Mouse (Mus musculus) embryonic fibroblast, embryonic 13.5 days (primary cell): ENCODE data around the gene Pnkd. TPM values are rescaled to one million over a fixed set of nuclear protein-coding genes. Genes with fewer than 3 reads are reported as not detected.
A peak's percentile ranks its signal among the peaks of the same experiment; 100 is the strongest.
"Not testable (repeated sequence)": the region's sequence is repeated elsewhere in the genome, so short reads cannot be mapped to it uniquely, and the experiment has no call there.

Experiments used
- H3K27ac ChIP-seq: 2 replicates; pipeline ENCODE4 v1.5.1; 2012; ENCODE audit warnings: low read length, control low read depth, inconsistent platforms; ENCODE audit not compliant: insufficient read depth
- H3K4me1 ChIP-seq: 2 replicates; pipeline ENCODE4 v1.6.1; 2011; ENCODE audit warnings: low read length; ENCODE audit not compliant: control insufficient read depth, insufficient read depth
- H3K4me3 ChIP-seq: 2 replicates; pipeline ENCODE4 v1.5.1; 2011; ENCODE audit warnings: mild to moderate bottlenecking, control low read depth, low read length; ENCODE audit not compliant: insufficient read depth
- CTCF ChIP-seq: IDR thresholded peaks from 2 replicates; pipeline ENCODE4 v1.5.1; 2011; ENCODE audit warnings: mild to moderate bottlenecking, control low read depth, low read length, moderate library complexity, borderline replicate concordance; ENCODE audit not compliant: insufficient read depth
- POLR2A ChIP-seq: IDR thresholded peaks from 2 replicates; pipeline ENCODE4 v1.6.1; 2011; ENCODE audit warnings: low read depth, mild to moderate bottlenecking, control low read depth, low read length, moderate library complexity
- polyA plus RNA-seq: library from polyadenylated mRNA; stranded (reverse); fragments of >200 nt; gene quantifications from 2 replicates; pipeline ENCODE4 v1.2.4, GENCODE M21; 2011; ENCODE audit warnings: low read depth; ENCODE audit not compliant: missing spikeins, insufficient read length

Pnkd gene
- polyA plus RNA-seq, 1 experiment = 21.5 TPM

DNA sequence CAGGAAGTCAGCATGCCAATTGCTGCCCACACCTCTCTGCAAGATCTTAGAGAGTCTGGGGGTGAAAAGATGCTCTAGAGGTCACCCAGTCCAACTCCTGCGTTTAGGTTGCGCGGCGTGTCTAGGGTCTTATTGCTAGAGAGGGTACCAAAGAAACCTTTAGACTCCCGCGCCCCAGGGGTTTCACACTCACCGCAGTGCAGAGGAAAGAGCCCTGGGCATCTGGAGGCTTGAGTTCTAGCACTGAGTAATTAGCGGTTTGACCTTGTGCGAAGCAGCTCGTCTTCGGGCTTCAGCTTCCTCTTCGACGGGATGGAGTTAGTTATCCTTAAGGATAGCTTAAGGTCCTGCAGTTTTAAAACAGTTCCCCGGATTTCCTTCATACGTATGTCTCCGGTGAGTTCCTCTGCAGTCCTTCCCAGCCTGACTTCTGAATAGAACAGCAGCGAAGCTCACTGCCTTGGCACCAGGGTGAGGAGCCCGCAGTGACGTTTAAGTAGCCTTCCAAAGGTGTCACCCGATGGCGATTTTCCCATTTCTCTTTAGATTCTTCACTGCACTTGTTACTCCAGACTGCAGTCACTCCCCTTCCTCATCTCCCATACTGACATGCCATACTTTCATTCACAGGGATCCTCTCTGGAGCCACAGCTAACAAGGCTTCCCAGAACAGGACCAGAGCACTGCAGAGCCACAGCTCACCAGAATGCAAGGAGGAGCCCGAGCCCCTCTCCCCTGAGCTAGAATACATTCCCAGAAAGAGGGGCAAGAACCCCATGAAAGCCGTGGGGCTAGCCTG lies 681 bp downstream of the Pnkd start:
- Histone ChIP-seq H3K4me1 (peaks cover 4% of the 10 kb centered on the region), H3K27ac (no peak overlapping the region), H3K4me3 (peak overlapping the region; percentile 94)
- no peak for TF ChIP-seq CTCF
- no peak for TF ChIP-seq POLR2A

DNA sequence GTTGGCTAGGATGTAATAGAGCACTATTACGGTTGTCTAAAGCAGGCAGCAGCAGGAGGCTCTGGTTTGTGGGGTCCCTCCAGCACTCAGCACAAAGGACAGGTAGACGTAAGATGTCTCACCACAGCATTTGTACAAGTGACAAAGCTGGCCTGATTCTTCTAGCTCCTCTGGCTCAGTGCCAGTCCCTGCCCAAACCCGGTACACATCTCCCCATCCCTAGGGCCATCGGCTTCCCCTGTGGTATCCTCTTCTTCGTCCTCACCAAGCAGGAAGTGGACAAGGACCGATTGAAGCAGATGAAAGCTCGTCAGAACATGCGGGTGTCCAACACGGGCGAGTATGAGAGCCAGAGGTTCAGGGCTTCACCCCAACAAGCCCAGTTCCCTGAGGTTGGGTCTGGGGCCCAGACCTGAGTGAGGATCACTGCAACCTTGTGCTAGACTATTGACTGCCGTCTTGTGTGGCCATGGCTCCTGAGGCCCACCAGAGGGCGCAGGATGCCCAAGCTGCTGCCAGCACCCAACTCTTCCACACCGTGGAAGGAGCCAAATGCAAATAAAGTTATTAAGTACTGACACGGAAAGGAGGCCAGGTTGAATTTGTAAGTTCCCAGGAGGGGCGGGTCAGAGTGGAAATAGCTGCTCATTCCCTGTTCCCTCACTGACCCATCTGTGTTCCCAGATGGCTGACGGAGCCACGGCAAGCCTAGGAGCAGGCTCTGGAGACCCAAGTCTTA lies 2.3 kb downstream of the Pnkd start:
- H3K27ac ChIP-seq, H3K4me3 ChIP-seq, H3K4me1 ChIP-seq: not testable (repeated sequence)

DNA sequence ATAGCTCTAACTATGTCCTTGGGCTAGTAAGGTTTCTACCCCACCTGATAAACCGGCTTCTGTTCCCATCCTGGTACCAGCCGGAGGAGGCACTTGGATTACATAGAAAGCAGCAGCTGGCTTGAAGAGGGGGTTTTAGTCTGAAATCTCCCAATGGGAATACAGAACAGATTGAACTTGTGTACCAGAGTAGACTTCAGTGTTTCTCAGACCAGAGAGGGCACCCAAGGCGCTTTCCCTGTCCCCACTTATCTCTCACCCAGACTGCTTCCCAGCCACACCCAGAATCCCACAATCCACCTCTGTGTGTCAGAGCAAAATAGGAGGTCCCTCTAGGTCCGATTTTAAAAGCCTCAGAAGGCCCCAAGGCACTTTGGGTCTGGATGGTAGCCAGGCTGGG lies 3.6 kb downstream of the Pnkd start:
- no peak overlapping the region for H3K4me3 ChIP-seq
- no peak overlapping the region for H3K27ac ChIP-seq
- TF ChIP-seq POLR2A (no peak), CTCF (no peak)
- peaks cover 2% of the 10 kb centered on the region; the same call in 1 of the 2 replicates for H3K4me1 ChIP-seq

DNA sequence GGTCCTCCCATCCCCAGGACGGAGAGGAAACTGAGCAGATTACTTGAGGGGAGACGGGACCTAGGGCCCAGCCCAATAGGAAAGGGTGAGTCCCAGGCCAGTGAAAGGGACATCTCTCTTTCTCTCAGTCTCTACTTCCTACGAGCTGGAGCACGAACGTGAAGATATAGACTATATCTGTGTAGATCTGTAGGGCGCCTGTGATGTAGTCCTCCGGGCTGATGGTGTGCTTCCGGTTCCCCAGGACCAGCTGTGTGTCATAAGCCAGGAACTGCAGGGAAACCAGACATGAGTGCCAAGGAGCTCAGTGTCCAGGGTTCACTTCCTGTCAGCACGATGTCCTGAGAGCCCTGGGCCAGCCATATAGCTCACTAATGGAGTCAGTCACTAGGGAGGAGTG lies 4.5 kb downstream of the Pnkd start:
- no peak overlapping the region for H3K27ac ChIP-seq
- no peak overlapping the region for H3K4me3 ChIP-seq
- TF ChIP-seq POLR2A (no peak), CTCF (no peak)
- H3K4me1 ChIP-seq = peaks cover 2% of the 10 kb centered on the region; the same call in 1 of the 2 replicates

DNA sequence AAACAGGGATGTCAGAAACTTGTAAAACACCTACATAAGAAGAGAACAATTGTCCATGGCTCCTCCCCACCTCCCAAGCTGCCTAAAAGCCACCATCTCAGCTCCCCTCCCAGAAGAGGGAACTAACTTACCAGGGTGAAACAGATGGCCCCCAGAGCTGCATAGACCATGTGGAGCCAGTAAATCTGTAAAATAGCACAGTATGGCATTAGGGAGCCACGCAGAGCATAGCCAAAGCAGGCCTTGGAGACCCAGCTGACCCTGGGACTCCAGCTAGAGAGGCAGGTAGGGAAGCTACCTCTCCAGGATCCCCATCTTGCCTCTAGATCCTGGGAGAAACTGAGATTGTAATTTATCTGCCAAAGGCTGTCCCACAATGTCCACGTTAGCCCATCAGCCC lies 5.0 kb downstream of the Pnkd start:
- Histone ChIP-seq H3K4me3 (no peak overlapping the region), H3K4me1 (peaks cover 4% of the 10 kb centered on the region; the same call in 1 of the 2 replicates), H3K27ac (no peak overlapping the region)
- TF ChIP-seq POLR2A (no peak), CTCF (no peak)

DNA sequence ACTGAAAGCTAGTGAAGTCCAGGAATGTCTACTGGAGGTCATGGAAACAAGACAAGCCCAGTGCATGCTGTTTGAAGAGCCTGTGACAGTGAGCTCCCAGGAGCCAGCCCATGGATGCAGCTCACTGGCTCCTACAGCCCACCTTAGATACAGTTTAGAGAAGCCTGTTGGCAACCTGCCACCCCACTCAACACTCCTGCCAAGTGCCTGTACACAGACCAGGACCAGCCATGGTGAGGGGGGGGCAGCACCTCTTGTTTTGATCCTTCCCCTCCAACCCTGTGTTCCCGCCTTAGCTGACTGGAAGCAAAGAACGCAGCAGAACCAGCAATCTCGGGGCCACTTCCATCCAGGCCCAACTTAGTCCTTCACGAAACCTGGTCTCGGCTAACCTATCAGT lies 5.4 kb downstream of the Pnkd start:
- no peak for TF ChIP-seq POLR2A
- TF ChIP-seq CTCF = no peak
- Histone ChIP-seq H3K4me3 (no peak overlapping the region), H3K27ac (no peak overlapping the region), H3K4me1 (peaks cover 8% of the 10 kb centered on the region; the same call in 1 of the 2 replicates)

DNA sequence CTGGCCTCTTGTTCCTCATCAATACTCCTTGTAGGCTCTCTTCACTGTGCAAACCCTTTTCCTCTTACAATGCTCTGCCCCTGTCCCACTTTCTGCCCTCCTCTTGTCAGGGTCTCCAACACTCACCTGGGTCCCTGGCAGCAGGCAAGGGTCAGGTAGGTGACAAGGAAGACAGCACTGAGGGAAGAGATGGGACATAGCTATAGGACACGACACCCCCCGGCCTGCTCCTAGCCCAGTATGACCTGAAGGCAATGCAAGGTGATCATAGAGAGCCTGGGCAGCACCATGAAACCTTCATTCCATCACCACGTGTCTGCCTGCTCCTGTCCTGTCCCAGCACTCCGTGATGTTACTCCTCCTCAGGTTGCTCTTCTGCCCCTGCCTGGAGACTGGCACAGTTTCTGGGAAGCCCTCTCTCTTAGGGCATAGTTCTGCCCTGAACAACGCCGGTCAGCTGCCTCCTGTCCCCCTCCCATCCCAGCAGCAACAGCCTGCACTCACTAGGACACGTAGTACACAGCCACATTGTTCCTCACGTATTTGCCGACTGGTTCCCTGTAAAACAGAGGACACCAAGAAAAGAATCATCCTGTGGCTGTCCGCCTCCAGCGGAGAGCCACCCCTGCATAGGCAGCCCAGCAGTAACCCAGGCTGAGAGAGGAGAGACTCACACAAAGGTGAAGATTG lies 7.7 kb downstream of the Pnkd start:
- Histone ChIP-seq H3K4me3 (no peak overlapping the region), H3K4me1 (peaks cover 21% of the 10 kb centered on the region), H3K27ac (no peak overlapping the region)
- TF ChIP-seq POLR2A = no peak
- no peak for TF ChIP-seq CTCF

DNA sequence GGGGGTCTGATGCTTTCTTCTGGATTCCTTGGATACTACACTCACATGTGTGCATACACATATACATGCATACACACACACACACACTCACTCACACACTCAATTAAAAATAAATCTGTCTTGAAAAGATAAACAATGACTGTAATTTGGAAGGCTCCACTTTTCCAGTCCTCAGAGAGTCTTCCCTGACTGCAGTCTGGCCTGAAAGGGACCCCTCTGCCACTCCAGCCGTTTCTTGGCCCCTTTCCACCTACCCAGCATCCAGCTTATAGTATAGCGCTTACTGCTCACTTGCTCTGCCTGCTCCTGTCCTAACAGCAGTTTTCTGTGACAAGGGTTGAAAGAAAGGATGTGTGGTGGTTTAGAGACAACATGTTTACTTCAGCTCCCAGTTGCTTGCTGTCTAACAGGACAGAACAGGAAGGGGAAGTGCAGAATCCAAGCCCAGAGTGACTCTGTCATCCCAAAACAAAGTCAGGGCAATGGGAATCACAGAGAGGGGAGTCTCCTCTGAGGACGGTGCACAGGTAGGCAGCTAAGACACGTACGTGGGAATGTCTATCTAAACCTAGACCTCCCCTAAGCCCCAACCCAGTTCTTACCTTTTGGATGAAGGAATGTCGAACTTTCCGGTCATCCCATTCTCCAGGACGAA lies 8.7 kb downstream of the Pnkd start:
- H3K4me3 ChIP-seq = no peak overlapping the region
- no peak overlapping the region for H3K27ac ChIP-seq
- H3K4me1 ChIP-seq = peaks cover 28% of the 10 kb centered on the region
- TF ChIP-seq CTCF = no peak
- no peak for TF ChIP-seq POLR2A

DNA sequence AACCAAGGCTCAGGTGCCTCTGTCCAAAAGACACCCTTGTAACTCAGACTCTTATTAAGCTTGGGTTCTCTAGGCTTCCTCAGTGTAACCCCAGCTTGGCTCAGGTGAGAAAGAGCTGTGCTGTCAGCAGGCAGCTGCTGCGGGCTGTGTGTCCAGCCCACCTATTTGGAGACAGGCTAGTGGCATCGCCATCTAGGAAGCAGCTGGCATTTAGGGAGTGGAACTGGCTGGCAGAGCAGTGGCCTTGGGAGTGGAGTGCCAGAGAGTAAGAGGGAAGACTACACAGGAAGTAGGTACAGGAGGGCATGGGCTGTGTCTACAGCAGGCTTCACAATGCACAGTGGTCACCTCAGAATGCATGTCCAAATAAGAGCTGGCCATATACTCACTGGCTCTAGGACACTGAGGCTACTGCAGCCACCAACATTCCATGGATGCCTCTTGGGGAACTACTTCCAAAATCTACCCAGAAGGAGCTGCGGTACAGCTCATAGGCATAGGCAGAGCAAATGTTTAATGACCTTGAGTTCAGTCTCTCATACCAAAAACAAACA lies 9.4 kb downstream of the Pnkd start:
- peaks cover 32% of the 10 kb centered on the region for H3K4me1 ChIP-seq
- no peak overlapping the region for H3K4me3 ChIP-seq
- TF ChIP-seq CTCF (no peak), POLR2A (no peak)
- no peak overlapping the region for H3K27ac ChIP-seq
